Mouse (Mus musculus): ENCODE results near the gene Arrdc4. TPM values are rescaled to one million over a fixed set of nuclear protein-coding genes. Genes with fewer than 3 reads are reported as not detected.

The Arrdc4 gene
- total and polyA plus RNA-seq, 3 experiments = not detected

DNA sequence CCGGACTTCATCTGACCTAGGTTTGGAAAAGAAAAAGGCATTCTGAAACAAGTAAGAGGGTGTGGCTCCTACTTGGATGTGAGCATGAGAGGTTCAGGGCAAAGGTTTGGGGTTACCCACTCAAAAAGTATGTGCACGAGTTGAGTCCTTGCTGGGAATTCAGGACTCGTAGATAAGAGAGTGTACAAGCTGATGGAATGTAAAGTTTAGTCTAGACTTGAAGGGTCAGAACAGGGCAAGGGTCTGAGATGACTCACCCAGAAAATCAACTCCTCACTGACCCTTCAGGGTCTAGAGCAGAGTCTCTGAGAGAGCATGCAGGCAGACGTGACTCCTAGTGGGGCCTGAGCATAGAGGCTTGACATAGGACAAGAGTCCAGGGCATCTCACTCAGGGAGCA lies 16.9 kb upstream of the Arrdc4 start:
- Histone ChIP-seq H3K9me3 (replicated peaks; ENCODE audit: low read length) (peaks cover 29% of the 10 kb centered on the region), H3K4me2 (ENCODE audit: insufficient read depth, low read depth, poor library complexity, severe bottlenecking) (no peak overlapping the region), H3K4me1 (ENCODE audit: control insufficient read depth in 1 of 2, insufficient read depth in 2 of 2) (no peaks in the 10 kb centered on the region), H3K36me3 (replicated peaks in 1 of 2; ENCODE audit: control insufficient read depth in 1 of 2, insufficient read depth in 1 of 2, low read length in 1 of 2) (no peaks in the 10 kb centered on the region), H3K9ac (ENCODE audit: insufficient read depth, low read depth) (no peak overlapping the region), H3K4me3 (replicated peaks in 1 of 3; ENCODE audit: low read depth in 2 of 3, low read length in 2 of 3, poor library complexity in 1 of 3) (no peak overlapping the region), H3K27me3 (replicated peaks) (no peaks in the 10 kb centered on the region), H3K79me2 (replicated peaks; ENCODE audit: control insufficient read depth, extremely low read depth, insufficient read depth, poor library complexity, severe bottlenecking) (no peaks in the 10 kb centered on the region), H3K27ac (ENCODE audit: insufficient read depth, low read depth) (no peak overlapping the region)
- DNase-seq (ENCODE audit: extremely low read depth) = no peak
- dilution Hi-C loops (cut with MboI; ENCODE audit: extremely low pct_ligation_motif_present, extremely low pct_unique_long_range_greater_than_20kb, low sequenced_read_pairs) (no loop called here), in situ Hi-C loops (cut with MboI; ENCODE audit: low pct_ligation_motif_present, low pct_unique_long_range_greater_than_20kb, low sequenced_read_pairs) (no loop called here)
- TF ChIP-seq POLR2A (IDR thresholded peaks at IDR 0.05; ENCODE audit: low read depth, low read length) (no peak), ZC3H11A (IDR thresholded peaks at IDR 0.05; ENCODE audit: low read depth, low read length) (no peak), CTCF (conservative IDR thresholded peaks at IDR 0.05 in 1 of 2, IDR thresholded peaks at IDR 0.05 in 1 of 2; ENCODE audit: low read depth in 2 of 2, low read length in 2 of 2) (no peak), NRF1 (IDR thresholded peaks at IDR 0.05; ENCODE audit: low read depth, low read length) (no peak), MYC (IDR thresholded peaks at IDR 0.05; ENCODE audit: low read depth, low read length) (no peak), MAX (IDR thresholded peaks at IDR 0.05; ENCODE audit: low read length) (no peak), MXI1 (IDR thresholded peaks at IDR 0.05; ENCODE audit: low read depth, low read length) (no peak), USF2 (conservative IDR thresholded peaks at IDR 0.05; ENCODE audit: low read depth, low read length) (no peak), CHD2 (IDR thresholded peaks at IDR 0.05; ENCODE audit: low read length) (no peak), SMC3 (IDR thresholded peaks at IDR 0.05; ENCODE audit: low read depth, low read length) (no peak), ELF1 (IDR thresholded peaks at IDR 0.05; ENCODE audit: low read depth, low read length) (no peak), EP300 (IDR thresholded peaks at IDR 0.05; ENCODE audit: low read length) (no peak), JUND (conservative IDR thresholded peaks at IDR 0.05; ENCODE audit: low read depth, low read length) (no peak), PAX5 (IDR thresholded peaks at IDR 0.05; ENCODE audit: low read length) (no peak), HCFC1 (IDR thresholded peaks at IDR 0.05; ENCODE audit: low read depth, low read length) (no peak), TBP (conservative IDR thresholded peaks at IDR 0.05; ENCODE audit: low read depth, low read length) (no peak), IRF4 (IDR thresholded peaks at IDR 0.05; ENCODE audit: low read depth, low read length) (no peak)

DNA sequence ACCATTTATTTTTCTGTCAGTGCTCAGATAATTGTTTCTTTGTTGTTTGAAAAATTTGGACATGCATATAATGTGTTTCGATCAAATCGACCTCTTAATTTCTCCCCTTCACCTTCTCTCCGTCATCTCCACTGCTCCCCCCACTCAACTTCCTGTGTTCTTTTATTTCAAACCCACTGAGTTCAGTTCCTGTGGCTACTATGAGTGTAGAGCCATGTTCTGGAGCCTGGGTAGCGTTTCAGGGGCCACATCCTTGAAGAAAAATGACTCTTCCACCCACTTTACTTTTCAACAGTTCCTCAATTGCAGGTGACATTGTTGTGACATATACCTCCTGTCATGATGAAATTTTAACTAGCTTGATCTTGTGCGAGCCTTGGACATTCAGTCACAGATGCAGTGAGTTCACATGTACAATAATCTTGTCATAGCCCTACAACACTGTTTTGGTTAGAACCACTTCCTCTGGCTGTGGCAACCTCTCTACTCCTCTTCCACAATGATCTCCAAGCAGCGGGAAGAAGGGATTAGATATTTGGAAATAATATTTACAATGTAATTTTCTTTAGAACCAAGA lies 10.2 kb upstream of the Arrdc4 start:
- in situ Hi-C loops (cut with MboI; ENCODE audit: low pct_ligation_motif_present, low pct_unique_long_range_greater_than_20kb, low sequenced_read_pairs) = no loop called here
- Histone ChIP-seq H3K27ac (ENCODE audit: insufficient read depth, low read depth) (no peak overlapping the region), H3K4me3 (replicated peaks in 1 of 3; ENCODE audit: low read depth in 2 of 3, low read length in 2 of 3, poor library complexity in 1 of 3) (no peak overlapping the region), H3K4me2 (ENCODE audit: insufficient read depth, low read depth, poor library complexity, severe bottlenecking) (no peak overlapping the region), H3K9ac (ENCODE audit: insufficient read depth, low read depth) (no peak overlapping the region), H3K9me3 (replicated peaks; ENCODE audit: low read length) (peaks cover 26% of the 10 kb centered on the region), H3K27me3 (replicated peaks) (no peaks in the 10 kb centered on the region), H3K4me1 (ENCODE audit: control insufficient read depth in 1 of 2, insufficient read depth in 2 of 2) (no peaks in the 10 kb centered on the region), H3K36me3 (replicated peaks in 1 of 2; ENCODE audit: control insufficient read depth in 1 of 2, insufficient read depth in 1 of 2, low read length in 1 of 2) (no peaks in the 10 kb centered on the region), H3K79me2 (replicated peaks; ENCODE audit: control insufficient read depth, extremely low read depth, insufficient read depth, poor library complexity, severe bottlenecking) (no peaks in the 10 kb centered on the region)
- dilution Hi-C loops (cut with MboI; ENCODE audit: extremely low pct_ligation_motif_present, extremely low pct_unique_long_range_greater_than_20kb, low sequenced_read_pairs) = no loop called here
- no peak for DNase-seq (ENCODE audit: extremely low read depth)
- no peak for TF ChIP-seq HCFC1 (IDR thresholded peaks at IDR 0.05; ENCODE audit: low read depth, low read length)
- TF ChIP-seq JUN (IDR thresholded peaks at IDR 0.05; ENCODE audit: insufficient read depth, low read depth, low read length) = no peak
- TF ChIP-seq NRF1 (IDR thresholded peaks at IDR 0.05; ENCODE audit: low read depth, low read length) = no peak

All from CH12.LX (cell line).